Mouse (Mus musculus) intestine, postnatal 0 days (tissue): ENCODE results near the gene Pknox1. TPM values are rescaled to one million over a fixed set of nuclear protein-coding genes. Genes with fewer than 3 reads are reported as not detected.

Experiments
- ATAC-seq: fragments of 200-750 bp; cut with Nextera tagmentation; 2 replicates; pipeline ENCODE4 v1.8.0; 2017; ENCODE audit warnings: mild to moderate bottlenecking, moderate TSS enrichment, moderate library complexity
- H3K27ac ChIP-seq: fragments of 300-500 bp; sonication (generic); 2 replicates; pipeline ENCODE4 v1.5.1; 2014; ENCODE audit warnings: mild to moderate bottlenecking, low read depth, low read length, moderate library complexity
- H3K27me3 ChIP-seq: fragments of 300-500 bp; sonication (generic); replicated peaks from 2 replicates; pipeline ENCODE4 v1.6.1; 2014; ENCODE audit warnings: low read length, mixed read lengths; ENCODE audit not compliant: control insufficient read depth, insufficient read depth
- H3K36me3 ChIP-seq: fragments of 300-500 bp; sonication (generic); 2 replicates; pipeline ENCODE4 v1.6.1; 2014; ENCODE audit warnings: mild to moderate bottlenecking, moderate library complexity; ENCODE audit not compliant: control insufficient read depth, insufficient read depth
- H3K4me1 ChIP-seq: fragments of 300-500 bp; sonication (generic); replicated peaks from 2 replicates; pipeline ENCODE4 v1.6.1; 2014; ENCODE audit warnings: antibody characterized with exemption, low read length, mixed read lengths; ENCODE audit not compliant: control insufficient read depth, insufficient read depth
- H3K4me2 ChIP-seq: fragments of 300-500 bp; sonication (generic); replicated peaks from 2 replicates; pipeline ENCODE4 v1.6.1; 2014; ENCODE audit warnings: low read depth, mild to moderate bottlenecking, moderate library complexity
- H3K4me3 ChIP-seq: fragments of 300-500 bp; sonication (generic); 2 replicates; pipeline ENCODE4 v1.5.1; 2014; ENCODE audit warnings: low read depth, low read length
- H3K9ac ChIP-seq: fragments of 300-500 bp; sonication (generic); 2 replicates; pipeline ENCODE4 v1.6.1; 2014; ENCODE audit warnings: mild to moderate bottlenecking, low read depth, low read length
- H3K9me3 ChIP-seq: fragments of 300-500 bp; sonication (generic); 2 replicates; pipeline ENCODE4 v1.6.1; 2016; ENCODE audit warnings: mixed run types; ENCODE audit not compliant: control insufficient read depth
- CTCF ChIP-seq: sonication (generic); IDR thresholded peaks from 2 replicates; pipeline ENCODE4 v1.5.1; 2016; ENCODE audit warnings: low read depth, mild to moderate bottlenecking, control low read depth, antibody characterized with exemption, moderate library complexity
- WGBS: fragments of 180-500 bp; shearing (Covaris S2); extraction: QIAGEN DNeasy Blood & Tissue Kit; methylation state at CpG from one replicate; pipeline ENCODE4 v1.1.7; 2014; 5-methylcytosine and 5-hydroxymethylcytosine counted together
- polyA plus RNA-seq: library from polyadenylated mRNA; unstranded; fragments of >200 nt; fragmentation: Nextera tagmentation; extraction: Ambion mirVana; gene quantifications from 2 replicates; pipeline ENCODE4 v1.2.1, GENCODE M21; 2015

Pknox1 gene
- polyA plus RNA-seq, 1 experiment from 2014 or later, result 10.3 TPM

DNA sequence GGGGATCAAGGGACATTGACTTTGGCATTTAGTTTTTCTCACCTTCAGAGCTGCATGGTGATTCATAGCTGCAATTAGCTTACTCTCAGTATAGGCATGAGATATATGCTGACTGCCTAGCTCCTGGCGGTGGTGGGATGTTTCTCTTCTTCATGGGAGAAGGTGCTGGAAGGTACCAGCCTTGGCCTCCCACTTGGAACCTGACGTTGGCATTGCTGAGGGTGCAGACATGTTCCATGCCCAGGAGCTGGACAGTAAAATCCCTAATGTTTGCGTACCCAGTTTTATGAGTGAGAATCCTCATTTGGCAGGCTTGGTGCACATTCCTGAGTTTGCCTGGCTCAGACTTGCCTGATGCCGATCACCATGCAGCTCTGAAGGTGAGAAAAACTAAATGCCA lies 58.6 kb downstream of the Pknox1 start:
- Histone ChIP-seq H3K9ac (no peak overlapping the region), H3K9me3 (no peaks in the 10 kb centered on the region), H3K36me3 (no peaks in the 10 kb centered on the region), H3K4me2 (no peak overlapping the region), H3K27me3 (no peaks in the 10 kb centered on the region), H3K27ac (no peak overlapping the region), H3K4me1 (no peaks in the 10 kb centered on the region), H3K4me3 (no peak overlapping the region)
- no peak for ATAC-seq
- TF ChIP-seq CTCF, result no peak
- 89% methylated on average over 4 of the region's 4 CpGs for WGBS

DNA sequence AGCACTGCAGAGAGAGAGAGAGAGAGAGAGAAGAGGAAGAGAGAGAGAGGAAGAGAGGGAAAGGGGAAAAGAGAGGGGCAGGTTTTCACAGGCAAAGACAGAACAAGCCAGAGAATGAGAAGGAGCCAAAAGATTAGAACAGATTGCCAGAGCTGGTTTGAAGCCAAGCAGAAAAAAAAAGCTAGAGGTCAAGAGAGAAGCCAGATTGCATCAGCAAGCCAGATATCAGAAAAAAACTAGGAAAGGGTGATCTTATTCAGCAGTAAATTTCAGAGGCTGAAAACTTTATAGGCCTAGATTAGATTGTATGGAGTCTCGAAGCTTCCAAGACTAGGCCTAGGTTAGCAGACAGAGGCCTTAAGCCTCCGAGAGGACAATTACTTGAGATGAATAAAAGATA lies 63.4 kb downstream of the Pknox1 start:
- ATAC-seq, result no peak
- no peak for TF ChIP-seq CTCF
- 95% methylated on average over 2 of the region's 2 CpGs for WGBS

DNA sequence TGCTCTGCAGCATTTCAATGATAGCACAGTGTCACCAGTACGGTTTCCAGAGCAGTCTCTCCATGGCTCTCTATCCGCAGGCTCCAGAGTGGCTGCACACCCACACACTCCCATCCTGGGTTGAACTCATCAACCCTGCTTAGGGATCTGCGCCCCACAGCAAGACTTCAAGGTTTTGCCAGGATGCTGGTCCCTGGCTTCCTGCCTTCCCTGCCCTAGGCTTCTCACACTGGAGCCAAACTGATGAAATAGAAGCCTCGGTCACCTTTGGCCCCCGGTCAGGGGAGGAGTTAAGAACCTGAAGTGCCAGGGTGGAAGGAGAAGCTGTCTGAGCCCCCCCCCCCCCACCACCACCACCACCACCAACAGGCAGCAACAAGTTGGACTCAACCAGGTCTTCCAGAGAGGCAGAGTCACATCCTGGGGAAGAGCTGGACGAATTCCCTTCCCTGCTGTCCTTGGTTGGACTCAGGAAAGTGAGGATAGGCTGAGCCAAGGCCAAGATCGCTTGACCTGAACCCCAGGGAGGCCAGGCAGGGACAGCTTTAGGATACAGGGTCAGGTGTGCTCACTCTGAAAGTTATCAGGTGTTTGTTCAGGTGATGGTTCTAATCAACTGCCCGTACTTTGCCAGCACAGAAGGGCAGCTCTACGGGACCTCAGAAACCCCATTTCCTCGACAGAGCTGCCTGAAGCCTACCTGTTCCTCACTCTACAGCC lies 66.7 kb downstream of the Pknox1 start:
- 75% methylated on average over 10 of the region's 10 CpGs for WGBS
- Histone ChIP-seq H3K4me2 (no peak overlapping the region), H3K9me3 (no peaks in the 10 kb centered on the region), H3K36me3 (no peaks in the 10 kb centered on the region), H3K4me3 (no peak overlapping the region), H3K27ac (no peak overlapping the region), H3K27me3 (peaks cover 8% of the 10 kb centered on the region), H3K4me1 (no peaks in the 10 kb centered on the region), H3K9ac (no peak overlapping the region)
- no peak for ATAC-seq
- TF ChIP-seq CTCF, result no peak

More for the DNA sequence above, 63.4 kb downstream of the Pknox1 start:
- no peak overlapping the region for H3K4me2 ChIP-seq
- H3K4me1 ChIP-seq, result no peaks in the 10 kb centered on the region
- H3K27me3 ChIP-seq, result no peaks in the 10 kb centered on the region
- H3K9me3 ChIP-seq, result no peaks in the 10 kb centered on the region
- H3K4me3 ChIP-seq, result no peak overlapping the region
- H3K9ac ChIP-seq, result no peak overlapping the region
- H3K27ac ChIP-seq, result no peak overlapping the region
- no peaks in the 10 kb centered on the region for H3K36me3 ChIP-seq

DNA sequence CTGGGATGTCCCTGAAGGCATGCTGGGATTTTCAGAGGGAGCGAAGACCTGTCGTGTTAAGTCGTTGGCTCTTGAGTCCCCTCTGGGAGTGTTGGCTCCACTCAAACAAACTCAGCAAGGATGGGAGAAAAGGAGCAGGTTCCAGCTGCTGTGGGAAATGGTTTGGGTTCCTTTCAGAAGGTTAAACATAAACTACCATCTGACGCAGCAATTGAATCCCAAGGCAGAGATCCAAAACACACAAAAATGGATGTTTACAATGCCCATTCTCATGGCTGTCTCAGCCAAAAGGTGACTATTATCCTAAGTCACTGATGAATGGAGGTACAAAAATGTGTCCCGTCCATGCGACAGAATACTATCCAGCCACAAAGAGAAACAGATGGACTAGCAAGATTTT lies 68.5 kb downstream of the Pknox1 start:
- no peak for TF ChIP-seq CTCF
- ATAC-seq, result no peak
- no peaks in the 10 kb centered on the region for H3K4me1 ChIP-seq
- H3K4me2 ChIP-seq, result no peak overlapping the region
- H3K9me3 ChIP-seq, result no peaks in the 10 kb centered on the region
- WGBS, result 74% methylated on average over 6 of the region's 6 CpGs
- no peak overlapping the region for H3K9ac ChIP-seq
- no peak overlapping the region for H3K27ac ChIP-seq
- H3K36me3 ChIP-seq, result no peaks in the 10 kb centered on the region
- H3K4me3 ChIP-seq, result no peak overlapping the region
- peaks cover 15% of the 10 kb centered on the region for H3K27me3 ChIP-seq

DNA sequence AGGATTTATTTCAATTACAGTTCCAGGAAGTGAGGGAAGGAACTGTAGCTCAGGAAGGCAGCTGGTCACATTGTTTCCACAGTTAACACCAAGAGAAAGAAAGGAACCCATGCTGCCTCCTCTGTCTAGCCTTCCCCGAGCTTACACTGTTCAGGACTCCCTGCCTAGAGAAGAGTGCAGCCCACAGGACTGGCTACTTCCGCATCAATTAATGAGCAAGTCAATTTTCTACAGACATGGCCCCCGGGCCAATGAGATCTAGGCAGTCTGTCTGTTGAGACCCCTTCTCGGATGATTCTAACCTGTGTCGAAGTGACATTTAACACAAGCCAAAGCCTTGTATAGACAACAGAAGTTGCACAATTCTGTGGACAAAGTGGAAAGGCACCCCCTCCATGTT lies 70.4 kb downstream of the Pknox1 start:
- H3K27ac ChIP-seq, result no peak overlapping the region
- H3K4me3 ChIP-seq, result no peak overlapping the region
- WGBS, result 88% methylated on average over 5 of the region's 5 CpGs
- no peak for ATAC-seq
- H3K4me1 ChIP-seq, result no peaks in the 10 kb centered on the region
- TF ChIP-seq CTCF, result no peak
- H3K9ac ChIP-seq, result no peak overlapping the region
- H3K36me3 ChIP-seq, result no peaks in the 10 kb centered on the region
- peaks cover 15% of the 10 kb centered on the region for H3K27me3 ChIP-seq
- H3K4me2 ChIP-seq, result no peak overlapping the region
- no peaks in the 10 kb centered on the region for H3K9me3 ChIP-seq

DNA sequence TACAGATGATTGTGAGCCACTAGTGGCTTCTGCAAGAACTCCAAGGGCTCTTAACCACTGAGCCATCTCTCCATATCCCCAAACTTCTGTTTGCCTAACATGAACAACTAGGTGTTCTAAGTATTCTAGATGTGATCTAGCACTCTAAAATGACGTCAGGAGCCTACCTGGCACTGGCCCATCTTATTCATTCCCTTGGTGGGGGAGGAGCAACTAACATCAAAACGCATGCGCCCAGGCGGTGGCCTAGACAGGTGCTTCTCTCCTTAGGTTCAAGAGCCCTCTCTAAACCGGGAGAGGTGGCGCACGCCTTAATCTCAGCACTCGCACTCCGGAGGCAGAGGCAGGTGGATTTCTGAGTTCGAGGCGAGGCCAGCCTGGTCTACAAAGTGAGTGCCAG lies 71.2 kb downstream of the Pknox1 start:
- H3K4me2 ChIP-seq, result no peak overlapping the region
- H3K9me3 ChIP-seq, result no peaks in the 10 kb centered on the region
- no peak overlapping the region for H3K9ac ChIP-seq
- ATAC-seq, result no peak
- H3K4me3 ChIP-seq, result no peak overlapping the region
- no peak for TF ChIP-seq CTCF
- WGBS, result 60% methylated on average over 11 of the region's 11 CpGs
- no peaks in the 10 kb centered on the region for H3K36me3 ChIP-seq
- H3K27ac ChIP-seq, result no peak overlapping the region
- no peaks in the 10 kb centered on the region for H3K4me1 ChIP-seq
- H3K27me3 ChIP-seq, result peaks cover 15% of the 10 kb centered on the region
